Mouse (Mus musculus): ENCODE data around the gene Nfkbil1. TPM values are rescaled to one million over a fixed set of nuclear protein-coding genes. Genes with fewer than 3 reads are reported as not detected.
A peak's percentile ranks its signal among the peaks of the same experiment; 100 is the strongest.

Nfkbil1 gene
- polyA plus RNA-seq, 1 experiment from 2014 or later: 7.8 TPM

DNA sequence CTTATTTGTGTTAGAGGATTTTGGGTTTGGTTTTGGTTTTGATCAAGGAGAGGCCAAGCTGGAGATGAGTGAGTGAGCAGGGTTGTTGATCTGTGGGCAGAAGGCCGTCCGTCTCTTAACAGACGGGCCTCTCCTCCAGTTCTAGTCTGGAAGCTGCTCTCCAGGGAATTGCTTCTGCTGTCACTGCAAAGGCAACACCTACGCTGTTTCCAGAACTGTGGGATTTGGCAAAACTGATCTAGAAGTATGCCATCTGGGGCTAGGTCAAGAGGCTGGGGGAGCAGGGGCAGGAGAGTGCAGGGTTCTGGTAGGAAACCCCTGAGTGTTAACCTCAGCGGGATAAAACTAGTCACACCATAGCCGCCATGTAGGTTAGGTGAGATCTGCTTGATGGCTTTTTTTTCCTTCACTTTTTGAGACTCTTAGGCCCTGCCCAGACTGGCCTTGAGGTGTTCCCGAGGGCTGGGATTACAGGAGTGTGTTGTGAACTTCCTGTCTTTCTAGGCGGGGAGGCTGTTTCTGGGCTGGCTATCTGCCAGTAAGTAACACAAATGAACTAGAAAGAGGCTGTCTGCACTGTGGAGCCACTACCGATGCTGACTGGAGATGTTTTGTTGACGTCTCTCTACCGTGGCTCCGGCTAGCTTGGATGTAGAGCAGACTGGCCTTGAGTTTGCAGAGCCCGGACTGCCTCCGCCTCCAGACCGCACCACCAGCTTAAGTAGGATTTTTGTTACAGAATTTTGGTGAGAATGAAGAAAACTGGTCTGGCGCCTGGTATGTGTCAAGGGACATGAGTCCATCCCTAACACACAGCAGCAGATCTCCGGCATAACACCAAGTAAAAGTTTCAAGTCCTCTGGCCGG, 2.2 kb downstream of the Nfkbil1 start, which contains the start of gene Atp6v1g2:
Gene Atp6v1g2, plus strand, starts transcription at position 547 of the 867 bp plus-strand sequence.
- Histone ChIP-seq H3K4me1 (replicated peaks) (peaks cover 34% of the 10 kb centered on the region), H3K27ac (peak within 1 kb of the TSS; percentile 96), H3K9me3 (replicated peaks) (no peaks in the 10 kb centered on the region), H3K4me2 (peak within 1 kb of the TSS; percentile 90), H3K36me3 (peaks cover 24% of the 10 kb centered on the region), H3K27me3 (no peaks in the 10 kb centered on the region), H3K9ac (no peak within 1 kb of the TSS; the same call in 1 of the 2 replicates), H3K4me3 (peak within 1 kb of the TSS; percentile 63)
- WGBS: 48% methylated on average over 18 of the region's 18 CpGs
- ATAC-seq (replicated peaks; ENCODE audit: insufficient number of reproducible peaks, insufficient read depth, low FRiP score, low read depth): no peak

DNA sequence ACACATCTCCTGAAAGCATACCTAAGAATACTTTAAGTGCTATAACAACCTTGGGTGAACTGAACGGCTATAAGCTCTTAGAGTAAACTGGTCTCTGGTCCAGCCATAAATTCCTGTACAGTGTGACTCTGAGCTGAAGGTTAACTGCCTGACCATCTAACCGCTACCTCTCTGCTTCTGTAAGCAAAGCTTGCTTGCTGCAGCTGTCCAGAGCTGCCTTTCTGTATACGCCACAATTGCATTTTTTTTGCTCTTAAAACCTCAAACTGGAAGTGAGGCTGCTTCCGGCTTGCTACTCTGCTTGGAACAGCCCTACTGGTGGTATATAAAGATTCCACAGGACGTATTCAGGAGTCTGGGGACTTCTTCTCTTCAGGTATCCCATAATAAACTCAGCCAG, 2.9 kb downstream of the Nfkbil1 start:
- WGBS: 68% methylated on average over 5 of the region's 5 CpGs
- Histone ChIP-seq H3K4me2 (no peak overlapping the region; the same call in 1 of the 2 replicates), H3K27ac (peak overlapping the region; percentile 96)

DNA sequence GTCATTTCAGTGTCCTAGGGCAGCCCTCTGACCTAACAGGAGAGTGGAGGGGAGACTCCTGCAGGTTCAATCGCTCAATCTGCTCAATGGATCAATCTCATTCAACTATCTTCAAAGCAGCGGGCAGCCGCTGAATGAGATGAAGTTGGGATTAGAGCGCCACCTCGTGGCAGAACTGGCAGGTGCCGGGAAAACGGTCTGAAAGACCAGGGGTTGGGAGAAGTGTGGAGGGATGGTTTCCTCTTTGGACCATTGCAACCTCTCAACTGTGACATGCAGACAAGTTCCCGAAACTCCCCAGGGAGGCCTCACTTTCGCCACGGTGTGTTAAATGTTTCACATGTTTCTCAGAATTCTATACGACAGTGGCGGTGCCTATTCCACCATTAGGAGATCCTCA, 3.5 kb downstream of the Nfkbil1 start:
- Histone ChIP-seq H3K9me3 (replicated peaks) (no peaks in the 10 kb centered on the region), H3K27me3 (no peaks in the 10 kb centered on the region), H3K4me2 (no peak overlapping the region), H3K4me3 (no peak overlapping the region), H3K4me1 (replicated peaks) (peaks cover 34% of the 10 kb centered on the region), H3K27ac (peak overlapping the region; percentile 96; the same call in 1 of the 2 replicates), H3K36me3 (peaks cover 35% of the 10 kb centered on the region), H3K9ac (no peak overlapping the region)
- 10% methylated on average over 12 of the region's 12 CpGs for WGBS
- ATAC-seq (replicated peaks; ENCODE audit: insufficient number of reproducible peaks, insufficient read depth, low FRiP score, low read depth): no peak

More for the DNA sequence above, 2.9 kb downstream of the Nfkbil1 start:
- no peak for ATAC-seq (replicated peaks; ENCODE audit: insufficient number of reproducible peaks, insufficient read depth, low FRiP score, low read depth)
- Histone ChIP-seq H3K4me3 (no peak overlapping the region), H3K36me3 (peaks cover 29% of the 10 kb centered on the region), H3K4me1 (replicated peaks) (peaks cover 34% of the 10 kb centered on the region), H3K9ac (no peak overlapping the region), H3K27me3 (no peaks in the 10 kb centered on the region), H3K9me3 (replicated peaks) (no peaks in the 10 kb centered on the region)

DNA sequence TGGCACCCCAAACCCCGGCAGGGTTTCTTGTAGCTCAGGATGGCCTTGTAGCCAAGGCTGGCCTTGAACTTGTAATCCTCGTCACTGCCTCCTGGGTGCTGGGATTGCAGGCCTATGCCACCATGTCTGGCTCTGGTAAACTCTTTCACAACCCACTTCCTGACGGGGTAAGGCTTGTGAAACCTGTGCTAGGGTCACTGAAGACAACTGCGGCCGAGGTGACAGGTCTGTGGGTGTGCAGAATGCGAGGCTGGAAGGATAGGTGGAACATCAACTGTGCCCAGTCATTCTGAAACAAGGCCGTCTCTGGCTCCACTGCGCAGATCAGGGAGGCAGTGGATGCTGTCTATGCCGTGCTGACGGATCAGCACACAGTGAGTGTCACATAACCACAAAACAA, 4.6 kb downstream of the Nfkbil1 start:
- Histone ChIP-seq H3K4me1 (replicated peaks) (peaks cover 37% of the 10 kb centered on the region), H3K9ac (no peak overlapping the region), H3K4me3 (no peak overlapping the region), H3K27ac (no peak overlapping the region), H3K4me2 (no peak overlapping the region), H3K9me3 (replicated peaks) (no peaks in the 10 kb centered on the region), H3K27me3 (no peaks in the 10 kb centered on the region), H3K36me3 (peaks cover 37% of the 10 kb centered on the region)
- WGBS: 87% methylated on average over 10 of the region's 10 CpGs
- ATAC-seq (replicated peaks; ENCODE audit: insufficient number of reproducible peaks, insufficient read depth, low FRiP score, low read depth): no peak

DNA sequence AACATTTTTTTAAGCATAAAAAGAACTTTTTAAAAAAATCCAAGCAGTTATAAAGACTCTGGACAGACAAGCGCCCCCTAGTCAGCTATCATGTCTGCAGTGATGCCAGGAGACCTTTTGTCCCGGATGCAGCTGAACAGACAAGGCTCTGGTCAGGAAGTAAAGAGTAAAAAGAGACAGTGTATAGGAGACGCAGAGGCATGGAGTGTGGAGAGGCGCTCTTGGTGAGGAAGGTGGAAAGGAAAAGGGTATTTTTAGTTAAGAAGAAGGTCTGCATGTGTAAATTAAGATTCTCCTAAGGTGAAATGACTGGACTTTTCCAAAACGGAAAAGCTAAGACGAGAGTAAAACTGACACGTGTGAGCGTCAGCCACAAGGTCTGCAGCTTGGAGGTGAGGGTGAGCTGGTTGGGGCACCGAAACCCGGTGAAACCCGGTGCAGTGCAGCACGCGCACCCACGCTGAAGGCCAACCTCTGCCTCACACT, 9.0 kb downstream of the Nfkbil1 start:
- no peak for ATAC-seq (replicated peaks; ENCODE audit: insufficient number of reproducible peaks, insufficient read depth, low FRiP score, low read depth)
- Histone ChIP-seq H3K4me3 (no peak overlapping the region), H3K36me3 (peaks cover 42% of the 10 kb centered on the region), H3K4me2 (no peak overlapping the region), H3K27ac (no peak overlapping the region), H3K9me3 (replicated peaks) (no peaks in the 10 kb centered on the region), H3K4me1 (replicated peaks) (0 out of 2 replicates have a peak, but pooled peaks cover 7% of the 10 kb centered on the region), H3K9ac (no peak overlapping the region), H3K27me3 (no peaks in the 10 kb centered on the region)
- WGBS: 74% methylated on average over 14 of the region's 14 CpGs

DNA sequence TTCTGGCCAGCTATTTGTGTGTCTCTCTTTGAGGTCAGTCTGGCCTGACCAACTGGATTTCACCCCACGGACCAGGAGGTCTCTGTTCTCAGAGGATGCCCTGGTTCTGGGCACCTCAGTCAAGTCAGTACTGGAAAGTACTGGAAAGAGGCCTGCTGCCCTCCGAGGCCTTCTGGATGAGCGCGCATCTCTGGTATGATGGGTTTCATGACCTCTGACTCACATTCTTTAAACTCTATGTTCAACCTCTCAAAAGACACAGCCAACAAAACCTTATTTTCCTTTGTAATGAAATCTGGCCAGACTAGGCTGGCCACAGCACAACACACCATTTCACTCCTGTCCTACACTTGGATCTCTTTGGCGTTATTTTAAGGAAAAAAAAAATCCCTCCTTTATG, 10.1 kb downstream of the Nfkbil1 start:
- H3K4me1 ChIP-seq (replicated peaks): peaks cover 14% of the 10 kb centered on the region
- 90% methylated on average over 5 of the region's 5 CpGs for WGBS
- no peak overlapping the region for H3K4me3 ChIP-seq
- H3K9me3 ChIP-seq (replicated peaks): no peaks in the 10 kb centered on the region
- no peak overlapping the region for H3K9ac ChIP-seq
- H3K27me3 ChIP-seq: no peaks in the 10 kb centered on the region
- H3K4me2 ChIP-seq: no peak overlapping the region
- H3K27ac ChIP-seq: no peak overlapping the region
- H3K36me3 ChIP-seq: peaks cover 37% of the 10 kb centered on the region
- no peak for ATAC-seq (replicated peaks; ENCODE audit: insufficient number of reproducible peaks, insufficient read depth, low FRiP score, low read depth)

DNA sequence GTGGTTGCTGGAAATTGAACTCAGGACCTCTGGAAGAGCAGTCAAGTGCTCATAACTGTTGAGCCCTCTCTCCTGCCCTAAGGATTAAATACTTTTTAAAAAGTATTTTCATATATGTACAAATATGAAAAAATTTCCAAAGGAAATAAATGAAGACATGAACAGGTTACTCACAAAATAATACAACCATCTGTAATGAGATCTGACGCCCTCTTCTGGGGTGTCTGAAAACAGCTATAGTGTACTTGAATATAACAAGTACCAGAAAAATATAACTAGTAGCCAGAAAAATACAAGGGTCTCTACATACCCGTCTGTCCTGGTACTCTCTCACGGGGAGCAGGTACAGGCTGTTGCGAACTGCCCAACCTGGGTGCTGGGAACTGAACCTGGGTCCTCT, 11.0 kb downstream of the Nfkbil1 start:
- Histone ChIP-seq H3K4me3 (no peak overlapping the region), H3K36me3 (peaks cover 36% of the 10 kb centered on the region), H3K4me2 (no peak overlapping the region), H3K27ac (no peak overlapping the region), H3K27me3 (no peaks in the 10 kb centered on the region), H3K4me1 (replicated peaks) (peaks cover 22% of the 10 kb centered on the region), H3K9ac (no peak overlapping the region), H3K9me3 (replicated peaks) (no peaks in the 10 kb centered on the region)
- WGBS: 99% methylated on average over 4 of the region's 4 CpGs
- ATAC-seq (replicated peaks; ENCODE audit: insufficient number of reproducible peaks, insufficient read depth, low FRiP score, low read depth): no peak

DNA sequence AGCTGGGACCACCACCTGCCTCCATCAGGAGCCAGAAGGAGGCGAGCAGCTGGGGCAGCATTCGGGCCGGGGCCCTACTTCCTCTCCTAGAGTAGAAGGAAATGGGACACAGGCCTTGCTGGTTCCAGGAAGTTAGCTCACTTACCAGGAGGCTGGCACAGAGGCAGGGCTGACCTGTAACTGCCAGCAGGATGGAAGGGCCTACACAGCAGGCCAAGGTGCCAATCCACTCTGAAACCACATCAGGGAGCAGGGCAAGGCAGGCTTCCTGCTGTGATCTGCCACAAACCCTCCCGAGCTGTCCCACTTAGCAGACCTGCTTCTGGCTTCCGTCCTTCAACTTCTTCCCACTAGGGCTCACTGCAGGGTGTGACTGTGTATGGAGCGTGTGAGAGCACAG, 13.3 kb downstream of the Nfkbil1 start:
- H3K9me3 ChIP-seq (replicated peaks): no peaks in the 10 kb centered on the region
- H3K27ac ChIP-seq: peak overlapping the region; percentile 39
- H3K9ac ChIP-seq: no peak overlapping the region
- ATAC-seq (replicated peaks; ENCODE audit: insufficient number of reproducible peaks, insufficient read depth, low FRiP score, low read depth): no peak
- 51% methylated on average over 6 of the region's 6 CpGs for WGBS
- no peaks in the 10 kb centered on the region for H3K27me3 ChIP-seq
- no peak overlapping the region for H3K4me2 ChIP-seq
- H3K36me3 ChIP-seq: peaks cover 16% of the 10 kb centered on the region; the same call in 1 of the 2 replicates
- peaks cover 34% of the 10 kb centered on the region for H3K4me1 ChIP-seq (replicated peaks)
- no peak overlapping the region for H3K4me3 ChIP-seq

DNA sequence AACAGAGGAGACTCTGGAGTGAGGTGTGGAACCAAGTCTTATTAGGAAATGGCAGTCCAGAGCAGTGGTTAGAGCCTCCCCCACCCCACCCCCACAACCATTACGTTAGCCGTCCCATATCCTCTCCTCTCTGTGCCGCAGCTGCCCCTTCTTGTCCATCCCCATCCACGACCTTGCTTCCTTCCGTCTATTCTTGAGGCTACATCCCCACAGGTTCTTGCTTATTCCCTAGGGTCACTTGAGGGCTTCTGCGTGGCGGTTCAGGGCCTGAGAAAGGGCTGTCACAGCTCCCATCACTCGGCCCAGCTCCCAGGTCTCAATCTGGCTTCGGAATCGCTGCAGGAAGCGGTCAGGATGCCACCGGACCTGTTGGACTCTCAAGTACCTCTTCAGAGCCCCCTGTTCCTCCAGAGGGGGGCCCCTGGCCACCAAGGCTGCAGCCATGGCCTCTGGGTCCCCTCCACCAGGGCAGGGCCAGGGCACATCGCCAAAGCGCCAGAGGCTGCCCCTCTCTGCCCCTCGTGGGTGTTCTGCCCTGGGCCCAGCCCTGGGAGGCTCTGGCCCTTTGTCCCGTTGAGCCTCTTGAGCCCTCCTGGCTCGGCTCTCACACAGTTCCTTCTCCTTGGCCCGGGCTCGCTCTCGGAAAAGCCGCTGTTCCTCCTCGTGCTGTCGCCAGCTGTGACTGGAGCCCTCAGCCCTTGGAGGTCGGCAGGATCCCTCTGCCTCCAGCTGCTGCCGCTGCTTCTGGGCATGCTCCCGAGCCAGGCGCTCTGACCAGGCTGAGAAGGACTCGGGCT, 15.2 kb downstream of the Nfkbil1 start, which contains the start of gene Gm16181:
Gene Gm16181, plus strand, starts transcription at position 679 of the 797 bp plus-strand sequence.
- Histone ChIP-seq H3K9ac (no peak within 1 kb of the TSS), H3K36me3 (peaks cover 11% of the 10 kb centered on the region; the same call in 1 of the 2 replicates), H3K4me1 (replicated peaks) (peaks cover 28% of the 10 kb centered on the region), H3K27me3 (no peaks in the 10 kb centered on the region), H3K4me3 (no peak within 1 kb of the TSS), H3K4me2 (no peak within 1 kb of the TSS), H3K27ac (peak within 1 kb of the TSS; percentile 60), H3K9me3 (replicated peaks) (no peaks in the 10 kb centered on the region)
- 66% methylated on average over 28 of the region's 28 CpGs for WGBS
- ATAC-seq (replicated peaks; ENCODE audit: insufficient number of reproducible peaks, insufficient read depth, low FRiP score, low read depth): no peak

DNA sequence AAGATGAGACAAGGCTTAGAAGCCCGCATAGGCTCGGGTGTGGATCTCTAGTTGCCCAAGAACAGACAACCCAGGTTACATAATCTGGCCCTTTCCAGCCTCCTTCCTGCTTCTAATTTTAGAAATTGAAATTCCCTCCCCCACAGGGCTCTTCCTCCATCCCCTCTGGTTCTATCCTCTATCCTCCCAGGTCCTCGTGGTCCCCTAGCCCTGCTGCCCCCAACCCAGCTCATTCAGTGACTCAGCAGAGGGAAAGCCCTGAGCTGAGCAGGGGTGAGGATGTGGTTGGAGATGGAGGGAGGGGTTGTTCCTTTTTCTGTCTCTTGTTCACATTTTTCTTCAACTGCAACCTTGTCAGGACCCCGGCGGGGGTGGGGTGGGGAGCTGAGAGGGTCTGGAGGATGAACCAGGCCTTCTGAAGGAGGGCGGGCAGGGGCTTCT, 16.0 kb downstream of the Nfkbil1 start:
- peaks cover 6% of the 10 kb centered on the region; the same call in 1 of the 2 replicates for H3K36me3 ChIP-seq
- H3K4me3 ChIP-seq: no peak overlapping the region
- H3K27ac ChIP-seq: peak overlapping the region; percentile 58
- ATAC-seq (replicated peaks; ENCODE audit: insufficient number of reproducible peaks, insufficient read depth, low FRiP score, low read depth): no peak
- H3K27me3 ChIP-seq: no peaks in the 10 kb centered on the region
- H3K9me3 ChIP-seq (replicated peaks): no peaks in the 10 kb centered on the region
- no peak overlapping the region for H3K9ac ChIP-seq
- peaks cover 29% of the 10 kb centered on the region for H3K4me1 ChIP-seq (replicated peaks)
- no peak overlapping the region for H3K4me2 ChIP-seq
- 54% methylated on average over 6 of the region's 6 CpGs for WGBS

All from heart, embryonic 15.5 days (tissue).